Mouse (Mus musculus) kidney, embryonic 15.5 days (tissue): ENCODE measurements around the gene 1600015I10Rik. TPM values are rescaled to one million over a fixed set of nuclear protein-coding genes. Genes with fewer than 3 reads are reported as not detected.
"Not testable (repeated sequence)": the region's sequence is repeated elsewhere in the genome, so short reads cannot be mapped to it uniquely, and the experiment has no call there.

Experiments
- ATAC-seq: fragments of 200-750 bp; cut with Nextera tagmentation; replicated peaks from 2 replicates; pipeline ENCODE4 v1.8.0; 2017; ENCODE audit warnings: moderate TSS enrichment; ENCODE audit not compliant: low FRiP score
- H3K27ac ChIP-seq: fragments of 300-500 bp; sonication (generic); 2 replicates; pipeline ENCODE4 v1.5.1; 2015; ENCODE audit warnings: mild to moderate bottlenecking, inconsistent platforms
- H3K27me3 ChIP-seq: fragments of 300-500 bp; sonication (generic); 2 replicates; pipeline ENCODE4 v1.6.1; 2015; ENCODE audit warnings: inconsistent platforms
- H3K36me3 ChIP-seq: fragments of 300-500 bp; sonication (generic); 2 replicates; pipeline ENCODE4 v1.6.1; 2015; ENCODE audit warnings: inconsistent platforms
- H3K4me1 ChIP-seq: fragments of 300-500 bp; sonication (generic); 2 replicates; pipeline ENCODE4 v1.6.1; 2015; ENCODE audit warnings: inconsistent platforms
- H3K4me2 ChIP-seq: fragments of 300-500 bp; sonication (generic); 2 replicates; pipeline ENCODE4 v1.6.1; 2015; ENCODE audit warnings: moderate library complexity, mild to moderate bottlenecking, inconsistent platforms
- H3K4me3 ChIP-seq: fragments of 300-500 bp; sonication (generic); replicated peaks from 2 replicates; pipeline ENCODE4 v1.5.1; 2015; ENCODE audit warnings: mild to moderate bottlenecking, inconsistent platforms
- H3K9ac ChIP-seq: fragments of 300-500 bp; sonication (generic); 2 replicates; pipeline ENCODE4 v1.6.1; 2015; ENCODE audit warnings: mild to moderate bottlenecking, inconsistent platforms
- H3K9me3 ChIP-seq: fragments of 300-500 bp; sonication (generic); replicated peaks from 2 replicates; pipeline ENCODE4 v1.6.1; 2016; ENCODE audit warnings: inconsistent platforms
- WGBS: fragments of 180-500 bp; shearing (Covaris S2); methylation state at CpG from one replicate; pipeline ENCODE4 v1.1.7; 2015; ENCODE audit warnings: mixed read lengths; 5-methylcytosine and 5-hydroxymethylcytosine counted together
- polyA plus RNA-seq: library from polyadenylated mRNA; unstranded; fragments of >200 nt; fragmentation: Nextera tagmentation; extraction: Ambion mirVana; gene quantifications from 2 replicates; pipeline ENCODE4 v1.2.1, GENCODE M21; 2015

The 1600015I10Rik gene
- polyA plus RNA-seq: not detected in 2 replicates

DNA sequence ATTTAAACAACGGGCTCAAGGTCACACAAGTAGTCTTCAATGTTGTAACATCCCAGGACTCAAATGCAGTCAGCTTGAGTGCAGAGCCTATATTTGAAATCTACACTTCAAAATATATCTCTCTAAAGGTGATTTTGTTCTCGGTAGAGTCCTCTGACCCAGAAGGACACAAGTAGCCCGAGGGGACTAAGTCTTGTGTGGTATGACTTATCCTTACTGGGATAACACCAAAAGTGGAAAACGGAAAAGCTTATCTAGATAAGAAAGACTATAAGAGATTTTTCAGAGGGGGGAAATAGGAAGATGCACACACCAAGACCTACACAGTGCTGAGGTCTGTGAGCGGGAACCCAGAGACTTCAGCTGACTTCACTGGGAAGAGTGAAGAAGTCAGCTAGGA, at the start of gene 1600015I10Rik:
TSS of gene 1600015I10Rik (plus strand) at position 301 of the 400 bp plus-strand sequence.
- Histone ChIP-seq H3K9me3 (no peaks in the 10 kb centered on the region), H3K4me2 (no peak within 1 kb of the TSS), H3K9ac (no peak within 1 kb of the TSS), H3K4me1 (no peaks in the 10 kb centered on the region), H3K36me3 (no peaks in the 10 kb centered on the region), H3K27ac (no peak within 1 kb of the TSS), H3K27me3 (no peaks in the 10 kb centered on the region), H3K4me3 (no peak within 1 kb of the TSS)
- WGBS: 88% methylated on average over 5 of the region's 5 CpGs
- ATAC-seq: no peak

- 0 out of 2 replicates have a peak, but pooled peaks cover 3% of the 10 kb centered on the region for H3K9me3 ChIP-seq
- 76% methylated on average over 4 of the region's 4 CpGs for WGBS
- H3K4me1 ChIP-seq: peaks cover 10% of the 10 kb centered on the region
- no peaks in the 10 kb centered on the region for H3K36me3 ChIP-seq
- no peak overlapping the region for H3K9ac ChIP-seq
- peak overlapping the region; percentile 94 for H3K27ac ChIP-seq
- H3K4me2 ChIP-seq: no peak overlapping the region
- no peak for ATAC-seq
- no peaks in the 10 kb centered on the region for H3K27me3 ChIP-seq
- H3K4me3 ChIP-seq: no peak overlapping the region
Measured at GRCm38 (mm10) chr6:48894203-48894602, 35.5 kb upstream of the 1600015I10Rik start.

DNA sequence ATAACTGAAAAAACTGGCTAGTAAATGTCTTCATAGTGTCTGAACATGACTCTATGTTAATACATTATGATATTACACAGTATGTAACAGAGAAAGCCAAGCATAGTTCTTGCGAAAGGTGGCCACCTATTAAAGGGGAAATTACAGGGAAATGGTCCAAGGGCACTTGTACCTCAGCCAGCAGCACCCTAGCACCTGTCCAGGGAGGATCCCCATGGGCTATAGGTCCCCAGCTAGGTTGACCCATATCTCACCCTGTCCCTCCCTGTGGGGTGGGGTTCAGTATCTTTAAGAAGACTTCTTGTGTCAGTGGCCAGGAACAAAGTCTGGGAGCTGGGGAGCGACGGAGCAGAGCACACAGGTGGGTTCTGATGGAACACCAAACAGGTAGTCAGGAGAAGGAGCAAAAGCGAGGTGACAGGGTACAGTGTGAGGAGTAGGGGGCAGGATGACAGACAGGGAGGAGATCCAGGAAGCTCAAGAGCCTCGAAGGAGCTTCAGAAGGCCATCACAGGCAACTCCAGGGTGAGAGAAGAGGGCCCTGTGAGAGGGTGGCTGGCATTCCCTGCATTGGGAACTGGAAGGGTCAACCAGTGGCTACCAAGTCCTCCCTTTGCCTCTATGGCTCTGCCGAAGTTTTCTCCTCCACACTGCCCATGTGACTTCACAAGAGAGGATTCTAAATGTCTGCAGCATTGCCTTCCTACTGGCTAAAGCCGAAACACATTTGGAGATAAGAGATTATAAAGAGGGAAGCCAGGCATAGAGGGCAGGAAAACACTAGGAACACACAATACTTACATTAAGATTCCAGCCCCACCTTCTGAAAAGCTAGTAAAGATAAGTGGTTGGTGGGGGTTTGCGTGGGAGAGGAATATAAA, 34.5 kb upstream of the 1600015I10Rik start:
- Histone ChIP-seq H3K4me1 (peaks cover 10% of the 10 kb centered on the region), H3K4me2 (no peak overlapping the region), H3K9me3 (0 out of 2 replicates have a peak, but pooled peaks cover 3% of the 10 kb centered on the region), H3K4me3 (no peak overlapping the region), H3K27ac (peak overlapping the region; percentile 94), H3K27me3 (no peaks in the 10 kb centered on the region), H3K9ac (no peak overlapping the region), H3K36me3 (no peaks in the 10 kb centered on the region)
- peak; percentile 33; the same call in 1 of the 2 replicates for ATAC-seq
- 74% methylated on average over 8 of the region's 8 CpGs for WGBS

DNA sequence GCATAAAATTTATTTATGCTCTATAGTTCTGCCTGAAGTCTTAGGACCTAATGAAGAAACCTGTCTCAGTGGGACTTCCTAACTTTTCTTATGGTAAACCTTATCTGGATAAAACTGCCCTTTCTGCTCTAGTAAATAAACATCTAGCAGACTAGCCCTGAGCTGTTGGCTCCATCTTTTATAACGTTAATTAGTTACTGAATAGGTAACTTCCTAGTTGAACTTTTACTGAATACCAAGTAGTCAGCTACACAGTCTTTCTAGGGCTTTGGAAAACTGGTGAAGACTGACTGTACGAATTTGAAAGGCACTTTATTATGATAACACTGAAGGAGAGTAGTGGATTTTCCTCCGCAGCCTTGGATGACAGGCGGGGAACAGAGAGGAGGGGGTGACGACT, 33.8 kb upstream of the 1600015I10Rik start:
- H3K27me3 ChIP-seq: no peaks in the 10 kb centered on the region
- H3K36me3 ChIP-seq: no peaks in the 10 kb centered on the region
- ATAC-seq: peak; percentile 71
- H3K27ac ChIP-seq: peak overlapping the region; percentile 94
- WGBS: 76% methylated on average over 5 of the region's 5 CpGs
- H3K9me3 ChIP-seq: 0 out of 2 replicates have a peak, but pooled peaks cover 3% of the 10 kb centered on the region
- peaks cover 5% of the 10 kb centered on the region for H3K4me1 ChIP-seq
- H3K4me3 ChIP-seq: no peak overlapping the region
- H3K4me2 ChIP-seq: no peak overlapping the region
- no peak overlapping the region for H3K9ac ChIP-seq

DNA sequence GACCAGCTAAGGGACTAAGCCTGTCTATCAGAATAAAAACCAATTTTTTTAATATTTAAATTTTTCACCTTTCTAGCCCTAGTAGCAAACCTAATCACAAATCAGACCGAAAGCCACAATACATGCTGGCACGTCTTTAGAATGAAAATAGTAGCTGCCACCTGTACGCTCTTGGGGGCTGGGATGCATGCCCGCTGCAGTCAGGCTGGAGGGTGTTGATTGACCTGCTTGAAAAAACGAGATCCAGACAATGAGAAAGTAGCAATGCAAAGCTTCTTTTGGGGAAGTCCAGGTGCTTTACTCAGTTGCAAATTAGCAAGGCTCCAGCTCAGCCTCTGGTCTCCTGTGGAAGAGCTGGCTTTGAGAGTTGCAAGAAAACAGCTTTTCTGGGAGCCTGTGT, 32.7 kb upstream of the 1600015I10Rik start:
- Histone ChIP-seq H3K27me3 (no peaks in the 10 kb centered on the region), H3K4me1 (peaks cover 5% of the 10 kb centered on the region), H3K27ac (peak overlapping the region; percentile 94), H3K9ac (no peak overlapping the region), H3K36me3 (no peaks in the 10 kb centered on the region), H3K4me3 (no peak overlapping the region), H3K9me3 (0 out of 2 replicates have a peak, but pooled peaks cover 3% of the 10 kb centered on the region), H3K4me2 (no peak overlapping the region)
- no peak for ATAC-seq
- 88% methylated on average over 5 of the region's 5 CpGs for WGBS

DNA sequence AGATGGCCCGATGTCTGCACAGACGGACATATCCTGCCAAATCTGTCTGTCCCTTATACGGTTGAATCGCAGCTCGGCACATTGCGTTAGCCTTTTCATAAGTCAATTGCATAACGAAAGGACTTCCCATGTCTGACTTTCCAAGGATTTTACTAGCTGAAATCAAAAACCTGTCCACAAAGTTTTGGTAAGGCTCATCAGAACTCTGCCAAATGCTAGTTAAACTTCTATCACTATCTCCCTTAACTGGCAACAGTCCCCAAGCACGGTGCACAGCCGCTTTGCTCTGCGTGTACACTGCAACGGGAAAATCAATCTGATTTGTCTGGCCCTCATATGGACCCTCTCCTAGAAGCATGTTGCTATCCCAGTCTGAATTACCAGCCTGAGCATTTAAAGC, 28.4 kb upstream of the 1600015I10Rik start:
- not testable (repeated sequence) for H3K4me3 ChIP-seq, H3K27ac ChIP-seq, ATAC-seq, H3K4me2 ChIP-seq, H3K36me3 ChIP-seq, H3K9me3 ChIP-seq, H3K9ac ChIP-seq, H3K4me1 ChIP-seq, H3K27me3 ChIP-seq
- 94% methylated on average over 11 of the region's 11 CpGs for WGBS

DNA sequence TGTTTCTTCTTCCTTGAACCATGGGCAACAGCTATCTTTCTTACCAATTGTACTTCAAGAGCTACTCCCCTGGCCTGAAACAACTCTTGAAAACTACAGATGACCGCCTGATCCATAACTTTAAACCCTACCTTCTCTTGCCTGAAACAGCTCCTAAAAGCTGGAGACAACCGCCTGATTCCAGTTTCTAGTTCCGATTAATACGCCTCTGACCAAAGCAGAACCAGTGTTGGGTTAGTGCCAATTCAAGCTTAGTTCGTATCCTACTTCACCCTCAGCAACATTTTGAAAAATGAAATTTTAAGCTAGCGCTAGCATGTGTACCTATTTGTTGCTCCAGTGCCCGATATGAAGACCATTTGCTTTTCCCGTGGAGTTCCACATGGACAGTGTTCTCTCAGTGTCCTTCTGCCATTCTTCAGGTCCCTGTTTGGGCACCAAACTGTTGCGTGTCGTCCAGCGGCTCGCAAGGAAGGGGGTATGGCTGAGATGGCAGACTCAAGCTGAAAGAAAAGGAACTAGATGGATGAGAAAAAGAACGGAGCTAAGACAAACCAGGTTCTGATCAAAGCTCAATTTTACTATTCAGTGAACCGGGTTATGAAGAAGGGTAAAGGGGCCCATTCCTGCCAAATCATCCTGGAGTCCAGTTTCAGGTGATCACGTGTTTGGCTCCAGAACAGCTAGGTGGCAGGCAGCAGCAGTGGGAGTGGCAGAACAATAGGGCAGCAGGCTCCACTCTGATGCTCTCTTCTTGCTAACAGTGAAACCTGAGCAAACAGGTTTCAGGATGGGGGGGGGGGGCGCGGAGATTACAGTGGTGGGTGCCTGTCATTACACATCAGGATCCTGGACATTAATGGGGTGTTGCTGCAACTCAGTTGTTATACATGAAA, 26.9 kb upstream of the 1600015I10Rik start:
- no peaks in the 10 kb centered on the region for H3K9me3 ChIP-seq
- ATAC-seq: no peak
- H3K27me3 ChIP-seq: no peaks in the 10 kb centered on the region
- no peak overlapping the region for H3K9ac ChIP-seq
- H3K4me3 ChIP-seq: no peak overlapping the region
- peak overlapping the region; percentile 19; the same call in 1 of the 2 replicates for H3K4me2 ChIP-seq
- 68% methylated on average over 17 of the region's 17 CpGs for WGBS
- peak overlapping the region; percentile 77 for H3K27ac ChIP-seq
- no peaks in the 10 kb centered on the region for H3K36me3 ChIP-seq
- peaks cover 4% of the 10 kb centered on the region; the same call in 1 of the 2 replicates for H3K4me1 ChIP-seq

DNA sequence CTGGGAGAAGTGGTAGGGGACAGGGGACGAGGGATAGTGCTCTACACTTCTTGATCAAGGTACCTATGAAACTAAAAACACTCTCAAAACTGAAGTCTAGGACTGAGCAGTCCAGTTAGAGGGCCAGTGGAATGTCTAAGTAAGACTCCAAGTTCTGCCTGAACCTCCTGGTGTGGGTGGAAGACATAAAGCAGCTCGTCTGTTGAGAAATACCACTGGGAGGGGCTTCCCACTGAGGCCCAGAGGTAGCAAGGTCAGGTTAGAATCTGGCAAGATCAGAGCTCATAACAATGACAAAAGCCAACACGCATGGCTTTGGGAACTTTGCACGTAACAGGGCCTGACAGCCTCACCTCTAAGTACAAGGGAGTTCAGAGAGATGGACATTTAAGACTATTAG, 26.3 kb upstream of the 1600015I10Rik start:
- Histone ChIP-seq H3K27me3 (no peaks in the 10 kb centered on the region), H3K27ac (peak overlapping the region; percentile 71), H3K36me3 (no peaks in the 10 kb centered on the region), H3K9ac (no peak overlapping the region), H3K4me1 (peaks cover 4% of the 10 kb centered on the region; the same call in 1 of the 2 replicates), H3K4me3 (no peak overlapping the region), H3K9me3 (no peaks in the 10 kb centered on the region), H3K4me2 (no peak overlapping the region)
- ATAC-seq: peak; percentile 54
- WGBS: 47% methylated on average over 4 of the region's 4 CpGs

DNA sequence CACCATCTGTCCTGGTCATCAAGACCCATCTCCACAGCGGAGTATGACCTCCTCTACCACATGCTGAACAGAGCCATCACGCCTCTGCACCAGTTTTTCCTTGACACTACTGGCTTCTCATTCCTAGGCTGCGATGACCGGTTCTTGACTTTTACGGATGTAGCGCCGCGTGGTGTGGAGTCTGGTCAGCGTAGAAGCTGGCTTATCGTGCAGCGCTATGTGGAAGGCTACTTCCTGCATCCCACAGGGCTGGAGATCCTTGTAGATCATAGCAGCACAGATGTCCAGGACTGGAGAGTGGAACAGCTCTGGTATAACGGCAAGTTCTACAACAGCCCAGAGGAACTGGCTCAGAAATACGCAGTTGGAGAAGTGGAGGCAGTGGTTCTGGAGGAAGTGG, 24.1 kb upstream of the 1600015I10Rik start:
- no peak for ATAC-seq
- no peak overlapping the region for H3K27ac ChIP-seq
- peaks cover 4% of the 10 kb centered on the region; the same call in 1 of the 2 replicates for H3K4me1 ChIP-seq
- no peak overlapping the region for H3K4me3 ChIP-seq
- H3K9me3 ChIP-seq: no peaks in the 10 kb centered on the region
- WGBS: 93% methylated on average over 13 of the region's 13 CpGs
- H3K36me3 ChIP-seq: no peaks in the 10 kb centered on the region
- H3K27me3 ChIP-seq: no peaks in the 10 kb centered on the region
- H3K9ac ChIP-seq: no peak overlapping the region
- H3K4me2 ChIP-seq: no peak overlapping the region

DNA sequence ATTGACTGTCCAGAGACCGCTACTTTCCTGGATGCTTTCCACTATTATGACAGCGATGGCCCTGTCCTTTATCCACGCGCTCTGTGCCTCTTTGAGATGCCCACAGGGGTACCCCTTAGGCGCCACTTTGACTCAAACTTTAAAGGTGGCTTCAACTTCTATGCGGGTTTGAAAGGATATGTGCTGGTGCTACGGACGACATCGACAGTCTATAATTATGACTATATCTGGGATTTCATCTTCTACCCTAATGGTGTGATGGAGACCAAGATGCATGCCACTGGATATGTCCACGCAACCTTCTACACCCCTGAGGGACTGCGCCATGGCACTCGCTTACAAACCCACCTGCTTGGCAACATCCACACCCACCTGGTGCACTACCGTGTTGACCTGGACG, 23.3 kb upstream of the 1600015I10Rik start:
- WGBS: 96% methylated on average over 14 of the region's 14 CpGs
- no peak overlapping the region for H3K4me2 ChIP-seq
- no peak overlapping the region for H3K27ac ChIP-seq
- no peak overlapping the region for H3K4me3 ChIP-seq
- H3K9ac ChIP-seq: no peak overlapping the region
- no peak for ATAC-seq
- no peaks in the 10 kb centered on the region for H3K9me3 ChIP-seq
- no peaks in the 10 kb centered on the region for H3K36me3 ChIP-seq
- H3K27me3 ChIP-seq: no peaks in the 10 kb centered on the region
- H3K4me1 ChIP-seq: peaks cover 4% of the 10 kb centered on the region; the same call in 1 of the 2 replicates

GRCm38 (mm10) chr6:48909229-48909628, 20.5 kb upstream of the 1600015I10Rik start:
- WGBS: 88% methylated on average over 1 of the region's 1 CpGs
- Histone ChIP-seq H3K4me2 (no peak overlapping the region), H3K9ac (no peak overlapping the region), H3K27ac (no peak overlapping the region), H3K4me3 (no peak overlapping the region), H3K27me3 (no peaks in the 10 kb centered on the region), H3K9me3 (no peaks in the 10 kb centered on the region), H3K4me1 (no peaks in the 10 kb centered on the region), H3K36me3 (no peaks in the 10 kb centered on the region)
- ATAC-seq: no peak

DNA sequence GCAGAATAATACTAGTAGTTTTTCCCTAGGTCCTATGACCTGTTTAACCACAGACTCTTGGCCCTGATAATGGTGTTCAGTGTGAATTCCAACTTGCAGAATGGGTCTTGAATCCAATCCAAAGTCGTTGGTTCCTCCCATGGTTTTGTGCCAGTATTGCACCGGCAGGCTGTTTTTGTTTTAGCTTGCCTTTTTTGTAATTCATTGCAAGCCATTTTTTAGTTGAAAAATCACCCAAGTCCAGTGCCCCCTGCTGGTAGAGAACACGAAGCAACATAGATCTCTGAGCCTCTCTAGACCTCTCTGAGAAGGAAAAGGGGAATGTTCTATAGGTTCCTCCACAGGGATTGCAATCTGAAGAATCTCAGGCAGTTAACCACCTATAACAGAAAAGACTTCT, 17.7 kb upstream of the 1600015I10Rik start:
- ATAC-seq: no peak
- Histone ChIP-seq H3K27ac (no peak overlapping the region), H3K4me1 (no peaks in the 10 kb centered on the region), H3K27me3 (no peaks in the 10 kb centered on the region), H3K4me2 (no peak overlapping the region), H3K36me3 (no peaks in the 10 kb centered on the region), H3K9me3 (no peaks in the 10 kb centered on the region), H3K4me3 (no peak overlapping the region), H3K9ac (no peak overlapping the region)
- WGBS: 44% methylated on average over 3 of the region's 3 CpGs
